Mouse (Mus musculus): Measurements from ENCODE around the gene Eid2b. TPM values are rescaled to one million over a fixed set of nuclear protein-coding genes. Genes with fewer than 3 reads are reported as not detected.

Gene Eid2b
- polyA plus RNA-seq, 1 experiment from 2014 or later, result 41.4 TPM

DNA sequence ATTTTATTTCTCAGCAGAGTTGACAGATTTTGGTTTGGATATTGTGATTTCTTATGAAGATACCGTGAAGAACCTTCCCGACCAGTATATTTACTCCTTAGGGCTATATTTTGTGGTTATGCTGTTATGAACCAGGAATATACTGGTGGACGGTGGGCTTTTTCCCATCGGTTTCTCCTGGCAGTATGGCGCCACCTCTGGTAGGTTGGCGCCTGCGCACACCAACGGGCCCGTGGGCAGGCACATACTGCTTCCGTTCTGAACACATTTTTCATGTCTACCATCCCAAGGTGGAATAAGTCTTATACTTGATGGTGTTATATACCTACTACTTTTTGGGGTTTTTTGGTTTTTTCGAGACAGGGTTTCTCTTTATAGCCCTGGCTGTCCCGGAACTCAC, 8.2 kb upstream of the Eid2b start:
- H3K4me3 ChIP-seq (replicated peaks), result peak overlapping the region; percentile 94
- WGBS, result 95% methylated on average over 12 of the region's 12 CpGs
- 0 out of 2 replicates have a peak, but pooled peaks cover 3% of the 10 kb centered on the region for H3K9me3 ChIP-seq
- H3K9ac ChIP-seq (replicated peaks), result no peak overlapping the region
- H3K36me3 ChIP-seq, result peaks cover 41% of the 10 kb centered on the region
- H3K4me2 ChIP-seq (replicated peaks), result peak overlapping the region; percentile 86
- H3K27ac ChIP-seq, result no peak overlapping the region
- H3K27me3 ChIP-seq, result no peaks in the 10 kb centered on the region
- H3K4me1 ChIP-seq (replicated peaks), result peaks cover 17% of the 10 kb centered on the region
- no peak for ATAC-seq

- H3K36me3 ChIP-seq, result peaks cover 41% of the 10 kb centered on the region
Observed at GRCm38 (mm10) chr7:28271761-28272160, 5.8 kb upstream of the Eid2b start.

DNA sequence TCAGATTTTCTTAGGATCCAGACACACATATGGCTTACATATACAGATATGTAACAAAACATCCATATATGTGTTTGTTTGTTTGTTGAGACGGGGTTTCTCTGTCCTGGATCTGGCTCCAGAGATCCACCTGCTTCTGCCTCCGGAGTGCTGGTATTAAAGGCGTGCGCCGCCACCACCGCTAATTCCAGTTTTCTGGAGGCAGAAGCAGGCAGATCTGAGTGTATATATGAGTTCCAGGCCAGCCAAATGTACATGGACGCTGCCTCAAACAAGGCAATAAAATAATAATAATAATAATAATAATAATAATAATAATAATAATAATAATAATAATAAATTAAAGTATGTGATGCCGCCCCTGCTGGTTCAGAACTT, 313 bp upstream of the Eid2b start:
- ATAC-seq, result peak; percentile 43; the same call in 1 of the 2 replicates

More at GRCm38 (mm10) chr7:28271761-28272160, 5.8 kb upstream of the Eid2b start:
- H3K9me3 ChIP-seq, result 0 out of 2 replicates have a peak, but pooled peaks cover 3% of the 10 kb centered on the region
- H3K9ac ChIP-seq (replicated peaks), result no peak overlapping the region
- no peak overlapping the region for H3K27ac ChIP-seq
- ATAC-seq, result no peak
- no peaks in the 10 kb centered on the region for H3K27me3 ChIP-seq
- H3K4me1 ChIP-seq (replicated peaks), result peaks cover 17% of the 10 kb centered on the region
- no peak overlapping the region for H3K4me3 ChIP-seq (replicated peaks)
- WGBS, result 69% methylated on average over 3 of the region's 3 CpGs
- no peak overlapping the region for H3K4me2 ChIP-seq (replicated peaks)

DNA sequence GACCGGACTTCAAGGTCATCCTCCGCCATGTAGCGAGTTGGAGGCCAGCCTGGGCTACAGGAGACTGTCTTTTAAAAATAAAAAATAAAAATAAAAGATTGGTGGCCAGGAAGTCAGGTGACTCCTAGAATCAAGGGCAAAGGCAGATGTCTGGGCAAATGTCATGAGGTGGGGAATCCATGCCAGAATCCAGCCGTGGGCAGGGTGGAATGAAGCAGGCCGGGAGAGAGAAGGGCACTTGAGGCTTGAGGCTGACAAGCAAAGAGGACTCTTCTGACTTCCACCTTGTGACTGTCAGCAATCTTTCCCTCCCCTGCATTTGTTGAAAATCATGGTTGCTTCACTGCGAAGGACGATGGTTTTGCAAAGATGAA, 727 bp downstream of the Eid2b start:
- peak overlapping the region; percentile 80 for H3K4me2 ChIP-seq (replicated peaks)
- H3K9me3 ChIP-seq, result no peaks in the 10 kb centered on the region
- H3K9ac ChIP-seq (replicated peaks), result peak overlapping the region; percentile 92
- peaks cover 20% of the 10 kb centered on the region for H3K4me1 ChIP-seq (replicated peaks)
- ATAC-seq, result no peak
- peak overlapping the region; percentile 69 for H3K4me3 ChIP-seq (replicated peaks)
- no peaks in the 10 kb centered on the region for H3K27me3 ChIP-seq
- WGBS, result 94% methylated on average over 7 of the region's 7 CpGs
- peaks cover 7% of the 10 kb centered on the region for H3K36me3 ChIP-seq
- H3K27ac ChIP-seq, result peak overlapping the region; percentile 90; the same call in 1 of the 2 replicates

More for the DNA sequence above, 313 bp upstream of the Eid2b start:
- Histone ChIP-seq H3K9ac (replicated peaks) (no peak overlapping the region), H3K27me3 (no peaks in the 10 kb centered on the region), H3K4me1 (replicated peaks) (peaks cover 20% of the 10 kb centered on the region), H3K4me2 (replicated peaks) (no peak overlapping the region), H3K27ac (no peak overlapping the region), H3K9me3 (no peaks in the 10 kb centered on the region), H3K4me3 (replicated peaks) (no peak overlapping the region; the same call in 1 of the 2 replicates), H3K36me3 (peaks cover 17% of the 10 kb centered on the region)
- WGBS, result 53% methylated on average over 8 of the region's 8 CpGs

- H3K36me3 ChIP-seq, result no peaks in the 10 kb centered on the region
- WGBS, result 82% methylated on average over 7 of the region's 7 CpGs
Observed at GRCm38 (mm10) chr7:28280630-28281029, 3.1 kb downstream of the Eid2b start.

GRCm38 (mm10) chr7:28290165-28290564, 12.6 kb downstream of the Eid2b start:
- H3K27ac ChIP-seq, result no peak overlapping the region
- H3K36me3 ChIP-seq, result 0 out of 2 replicates have a peak, but pooled peaks cover 2% of the 10 kb centered on the region
- H3K4me2 ChIP-seq (replicated peaks), result peak overlapping the region; percentile 49
- no peaks in the 10 kb centered on the region for H3K9me3 ChIP-seq
- WGBS, result 2% methylated on average over 18 of the region's 18 CpGs
- H3K4me3 ChIP-seq (replicated peaks), result peak overlapping the region; percentile 25
- peaks cover 66% of the 10 kb centered on the region for H3K27me3 ChIP-seq
- H3K4me1 ChIP-seq (replicated peaks), result peaks cover 40% of the 10 kb centered on the region
- H3K9ac ChIP-seq (replicated peaks), result peak overlapping the region; percentile 36; the same call in 1 of the 2 replicates
- peak; percentile 25; the same call in 1 of the 2 replicates for ATAC-seq

More at GRCm38 (mm10) chr7:28280630-28281029, 3.1 kb downstream of the Eid2b start:
- H3K4me2 ChIP-seq (replicated peaks), result no peak overlapping the region
- ATAC-seq, result no peak
- no peak overlapping the region for H3K4me3 ChIP-seq (replicated peaks)
- no peaks in the 10 kb centered on the region for H3K9me3 ChIP-seq
- H3K9ac ChIP-seq (replicated peaks), result no peak overlapping the region
- H3K4me1 ChIP-seq (replicated peaks), result peaks cover 20% of the 10 kb centered on the region
- no peak overlapping the region for H3K27ac ChIP-seq
- H3K27me3 ChIP-seq, result no peaks in the 10 kb centered on the region

- Histone ChIP-seq H3K36me3 (0 out of 2 replicates have a peak, but pooled peaks cover 2% of the 10 kb centered on the region), H3K4me1 (replicated peaks) (peaks cover 43% of the 10 kb centered on the region), H3K27ac (no peak within 1 kb of the TSS), H3K9ac (replicated peaks) (peak within 1 kb of the TSS; percentile 36; the same call in 1 of the 2 replicates), H3K27me3 (peaks cover 73% of the 10 kb centered on the region), H3K4me3 (replicated peaks) (peak within 1 kb of the TSS; percentile 25), H3K9me3 (no peaks in the 10 kb centered on the region), H3K4me2 (replicated peaks) (peak within 1 kb of the TSS; percentile 49)
- WGBS, result 1% methylated on average over 52 of the region's 52 CpGs
- peak; percentile 44 for ATAC-seq
Observed at GRCm38 (mm10) chr7:28290638-28291590, 13.4 kb downstream of the Eid2b start, which contains the start of gene Selenov. TSS of gene Selenov (minus strand) at chr7:28291186.

DNA sequence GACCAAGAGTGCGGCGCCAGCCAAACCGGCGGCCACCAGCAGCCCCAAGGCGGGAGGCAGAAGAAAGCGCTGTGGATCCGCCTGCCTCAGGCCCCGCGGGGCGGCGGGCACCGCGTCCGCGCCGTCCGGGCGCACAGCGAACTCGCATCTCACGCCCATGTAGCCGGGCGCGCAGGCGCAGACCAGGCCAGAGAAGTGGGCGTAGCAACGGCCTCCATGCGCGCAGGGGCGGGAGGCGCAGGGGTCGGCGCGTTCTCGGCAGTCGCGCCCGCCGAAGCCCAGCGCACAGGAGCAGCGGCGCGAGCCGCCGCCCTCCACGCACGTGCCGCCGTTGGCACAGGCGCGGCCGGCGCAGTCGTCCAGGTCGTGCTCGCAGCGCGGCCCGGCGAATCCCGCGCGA, 16.9 kb downstream of the Eid2b start:
- ATAC-seq, result peak; percentile 63
- H3K27ac ChIP-seq, result no peak overlapping the region
- under 1% methylated on average over 63 of the region's 63 CpGs for WGBS

GRCm38 (mm10) chr7:28298837-28299625, 21.5 kb downstream of the Eid2b start:
- H3K9ac ChIP-seq (replicated peaks), result peak overlapping the region; percentile 61
- WGBS, result 10% methylated on average over 43 of the region's 43 CpGs
- no peaks in the 10 kb centered on the region for H3K9me3 ChIP-seq
- peaks cover 22% of the 10 kb centered on the region for H3K27me3 ChIP-seq
- H3K27ac ChIP-seq, result peak overlapping the region; percentile 62
- peak; percentile 18; the same call in 1 of the 2 replicates for ATAC-seq
- H3K36me3 ChIP-seq, result no peaks in the 10 kb centered on the region
- peaks cover 65% of the 10 kb centered on the region for H3K4me1 ChIP-seq (replicated peaks)
- peak overlapping the region; percentile 77 for H3K4me2 ChIP-seq (replicated peaks)
- H3K4me3 ChIP-seq (replicated peaks), result peak overlapping the region; percentile 63

More for the DNA sequence above, 16.9 kb downstream of the Eid2b start:
- Histone ChIP-seq H3K36me3 (0 out of 2 replicates have a peak, but pooled peaks cover 2% of the 10 kb centered on the region), H3K27me3 (peaks cover 63% of the 10 kb centered on the region), H3K4me1 (replicated peaks) (peaks cover 51% of the 10 kb centered on the region), H3K9ac (replicated peaks) (peak overlapping the region; percentile 74), H3K4me2 (replicated peaks) (peak overlapping the region; percentile 76), H3K4me3 (replicated peaks) (peak overlapping the region; percentile 55), H3K9me3 (no peaks in the 10 kb centered on the region)

DNA sequence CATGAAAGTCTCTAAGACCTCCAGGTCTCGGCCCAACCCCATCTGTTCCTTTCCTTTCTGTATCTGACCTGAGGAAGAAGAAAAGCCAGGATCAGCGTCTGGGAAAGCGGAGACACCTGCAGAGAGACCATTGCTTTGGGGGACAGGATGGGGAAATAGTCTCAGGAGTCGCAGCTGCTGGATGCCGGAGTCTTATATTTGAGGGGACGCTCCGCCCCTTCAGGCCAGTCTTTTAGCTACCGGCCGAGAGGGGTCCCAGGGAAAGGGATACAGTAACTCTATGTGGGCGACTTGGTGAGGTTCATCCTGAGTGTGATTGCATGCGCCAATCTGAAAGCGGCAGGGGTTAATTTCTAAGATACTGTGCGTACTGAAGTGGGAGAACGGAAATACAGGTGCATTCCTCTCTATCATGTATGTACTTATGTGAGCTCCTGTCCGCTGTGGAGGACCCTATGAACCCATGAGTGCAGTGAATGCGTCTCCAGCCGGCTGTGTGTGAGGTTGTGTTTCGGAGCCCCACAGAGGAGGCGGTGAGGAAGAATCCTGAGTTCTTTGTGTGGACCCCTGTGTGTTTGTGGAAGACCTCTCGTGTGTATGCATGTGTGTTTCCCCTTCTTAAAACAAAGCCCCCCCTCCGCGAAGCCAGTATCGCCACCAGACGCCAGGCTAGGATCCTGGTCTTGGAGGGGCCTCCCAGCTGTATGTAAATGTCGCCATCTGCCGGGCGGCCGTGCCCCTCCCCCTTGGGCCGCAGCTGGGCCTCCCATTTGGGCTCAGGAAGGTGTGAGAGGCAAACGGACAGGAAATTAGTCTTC, 24.3 kb downstream of the Eid2b start, which contains the start of gene Dll3:
TSS of gene Dll3 (minus strand) at position 623 of the 818 bp plus-strand sequence.
- peak within 1 kb of the TSS; percentile 77 for H3K4me2 ChIP-seq (replicated peaks)
- H3K9ac ChIP-seq (replicated peaks), result peak within 1 kb of the TSS; percentile 84
- H3K27me3 ChIP-seq, result peaks cover 5% of the 10 kb centered on the region
- peaks cover 47% of the 10 kb centered on the region for H3K4me1 ChIP-seq (replicated peaks)
- H3K27ac ChIP-seq, result peak within 1 kb of the TSS; percentile 92
- no peaks in the 10 kb centered on the region for H3K9me3 ChIP-seq
- ATAC-seq, result peak; percentile 75
- H3K4me3 ChIP-seq (replicated peaks), result peak within 1 kb of the TSS; percentile 63
- 2% methylated on average over 30 of the region's 30 CpGs for WGBS
- peaks cover 22% of the 10 kb centered on the region for H3K36me3 ChIP-seq

DNA sequence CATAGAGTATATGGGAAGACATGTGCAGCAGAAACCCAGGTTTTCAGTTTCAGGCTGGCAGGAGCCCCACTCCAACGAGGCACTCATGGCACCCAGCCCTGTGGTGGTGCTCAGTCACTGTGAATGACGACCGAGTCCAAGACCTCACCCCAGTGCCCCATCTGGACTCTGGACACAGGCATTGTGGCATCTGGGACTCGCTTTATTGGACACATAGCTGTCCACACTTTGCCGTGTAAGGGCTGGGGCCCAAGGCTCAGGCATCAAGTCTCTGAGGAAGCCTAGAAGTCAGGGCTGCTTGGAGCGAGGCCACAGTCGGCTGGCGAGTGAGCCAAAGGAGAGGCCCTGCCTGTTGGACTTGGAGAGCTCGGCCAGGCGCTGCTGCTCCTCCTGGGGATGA, 28.1 kb downstream of the Eid2b start:
- WGBS, result 91% methylated on average over 10 of the region's 10 CpGs
- H3K36me3 ChIP-seq, result peaks cover 56% of the 10 kb centered on the region
- H3K27ac ChIP-seq, result no peak overlapping the region
- H3K4me1 ChIP-seq (replicated peaks), result peaks cover 49% of the 10 kb centered on the region
- ATAC-seq, result no peak
- no peak overlapping the region for H3K4me2 ChIP-seq (replicated peaks)
- no peaks in the 10 kb centered on the region for H3K9me3 ChIP-seq
- no peaks in the 10 kb centered on the region for H3K27me3 ChIP-seq
- H3K4me3 ChIP-seq (replicated peaks), result no peak overlapping the region
- H3K9ac ChIP-seq (replicated peaks), result no peak overlapping the region

Data from midbrain, embryonic 13.5 days (tissue).